Mouse (Mus musculus) MEL (cell line): Measurements from ENCODE around the gene Tfap4. TPM values are rescaled to one million over a fixed set of nuclear protein-coding genes. Genes with fewer than 3 reads are reported as not detected.

ENCODE experiments used
- DNase-seq: peaks from one replicate; pipeline ENCODE4 v3.0.0; 2011; ENCODE audit warnings: low read depth, low spot score
- H3K27ac ChIP-seq: 2 replicates; pipeline ENCODE4 v1.5.1; 2012; ENCODE audit warnings: low read depth, mild to moderate bottlenecking, control low read depth, low read length, moderate library complexity; ENCODE audit not compliant: control insufficient read depth
- H3K27me3 ChIP-seq, 2 experiments: fragments of 150-350 bp in 1 of 2; sonication (generic) in 1 of 2; 2 replicates each; pipeline ENCODE4 v1.6.1; 2012; ENCODE audit warnings: low read length in 2 of 2, mild to moderate bottlenecking in 2 of 2, improper control_type of control experiment in 1 of 2, moderate library complexity in 1 of 2; ENCODE audit not compliant: insufficient read depth in 2 of 2, control insufficient read depth in 1 of 2
- H3K36me3 ChIP-seq, 2 experiments: 2 replicates each; pipeline ENCODE4 v1.6.1; 2012 to 2014; ENCODE audit warnings: low read length in 2 of 2, improper control_type of control experiment in 1 of 2, inconsistent platforms in 1 of 2, mild to moderate bottlenecking in 1 of 2; ENCODE audit not compliant: insufficient read depth in 2 of 2, control insufficient read depth in 1 of 2
- H3K4me1 ChIP-seq, 2 experiments: fragments of 150-350 bp in 1 of 2; sonication (generic) in 1 of 2; 2 replicates each; pipeline ENCODE4 v1.6.1; 2012; ENCODE audit warnings: low read length in 2 of 2, improper control_type of control experiment in 1 of 2, mild to moderate bottlenecking in 1 of 2; ENCODE audit not compliant: insufficient read depth in 2 of 2, control insufficient read depth in 1 of 2
- H3K4me3 ChIP-seq, 2 experiments: fragments of 150-350 bp in 1 of 2; sonication (generic) in 1 of 2; 2 replicates each; pipeline ENCODE4 v1.5.1; 2012; ENCODE audit warnings: low read depth in 2 of 2, low read length in 2 of 2, mild to moderate bottlenecking in 2 of 2, moderate library complexity in 2 of 2, control low read depth in 1 of 2, improper control_type of control experiment in 1 of 2; ENCODE audit not compliant: control insufficient read depth in 1 of 2, insufficient read depth in 1 of 2
- H3K79me2 ChIP-seq: 2 replicates; pipeline ENCODE4 v1.6.1; 2012; ENCODE audit warnings: mild to moderate bottlenecking, low read length, moderate library complexity; ENCODE audit not compliant: control insufficient read depth, poor library complexity, insufficient read depth
- H3K9ac ChIP-seq: 2 replicates; pipeline ENCODE4 v1.6.1; 2012; ENCODE audit warnings: low read depth, mild to moderate bottlenecking, control low read depth, low read length, moderate library complexity; ENCODE audit not compliant: control insufficient read depth, poor library complexity, severe bottlenecking
- H3K9me3 ChIP-seq: fragments of 150-350 bp; sonication (generic); replicated peaks from 2 replicates; pipeline ENCODE4 v1.6.1; 2012; ENCODE audit warnings: mild to moderate bottlenecking, low read length, improper control_type of control experiment, moderate library complexity; ENCODE audit not compliant: insufficient read depth
- BHLHE40 ChIP-seq: IDR thresholded peaks from 2 replicates; pipeline ENCODE4 v1.6.1; 2012; ENCODE audit warnings: low read depth, mild to moderate bottlenecking, inconsistent platforms, low read length, improper control_type of control experiment, borderline replicate concordance
- CHD1 ChIP-seq: IDR thresholded peaks from 2 replicates; pipeline ENCODE4 v1.6.1; 2012; ENCODE audit warnings: low read depth, mild to moderate bottlenecking, inconsistent platforms, low read length, improper control_type of control experiment
- CHD2 ChIP-seq: IDR thresholded peaks from 2 replicates; pipeline ENCODE4 v1.6.1; 2011; ENCODE audit warnings: low read length, improper control_type of control experiment
- CTCF ChIP-seq, 3 experiments: IDR thresholded peaks in 2 of 3; conservative IDR thresholded peaks in 1 of 3; 2 replicates each; pipeline ENCODE4 v1.5.1; 2011 to 2012; ENCODE audit warnings: low read length in 3 of 3, low read depth in 2 of 3, mild to moderate bottlenecking in 2 of 3, improper control_type of control experiment in 1 of 3, inconsistent platforms in 1 of 3, mixed read lengths in 1 of 3, moderate library complexity in 1 of 3; ENCODE audit not compliant: control insufficient read depth in 1 of 3, insufficient read depth in 1 of 3, poor library complexity in 1 of 3, severe bottlenecking in 1 of 3
- E2F4 ChIP-seq: IDR thresholded peaks from 2 replicates; pipeline ENCODE4 v1.6.1; 2011; ENCODE audit warnings: low read depth, low read length, improper control_type of control experiment, borderline replicate concordance
- ELF1 ChIP-seq: IDR thresholded peaks from 2 replicates; pipeline ENCODE4 v1.6.1; 2014; ENCODE audit warnings: low read depth, mild to moderate bottlenecking, inconsistent platforms, low read length, improper control_type of control experiment, moderate library complexity
- EP300 ChIP-seq, 2 experiments: IDR thresholded peaks; 2 replicates each; pipeline ENCODE4 v1.6.1; 2011; ENCODE audit warnings: improper control_type of control experiment in 2 of 2, low read length in 2 of 2, low read depth in 1 of 2, mild to moderate bottlenecking in 1 of 2
- ETS1 ChIP-seq: IDR thresholded peaks from 2 replicates; pipeline ENCODE4 v1.6.1; 2012; ENCODE audit warnings: low read depth, mild to moderate bottlenecking, inconsistent platforms, low read length, improper control_type of control experiment, moderate library complexity
- GABPA ChIP-seq: IDR thresholded peaks from 2 replicates; pipeline ENCODE4 v1.6.1; 2012; ENCODE audit warnings: low read depth, mild to moderate bottlenecking, inconsistent platforms, low read length, improper control_type of control experiment, moderate library complexity
- GATA1 ChIP-seq: IDR thresholded peaks from 2 replicates; pipeline ENCODE4 v1.6.1; 2011; ENCODE audit warnings: low read depth, low read length, improper control_type of control experiment
- HCFC1 ChIP-seq: IDR thresholded peaks from 2 replicates; pipeline ENCODE4 v1.6.1; 2012; ENCODE audit warnings: low read depth, mild to moderate bottlenecking, inconsistent platforms, low read length, improper control_type of control experiment, moderate library complexity
- JUND ChIP-seq: IDR thresholded peaks from 2 replicates; pipeline ENCODE4 v1.6.1; 2011; ENCODE audit warnings: low read depth, mild to moderate bottlenecking, improper control_type of control experiment, low read length
- KAT2A ChIP-seq: conservative IDR thresholded peaks from 2 replicates; pipeline ENCODE4 v1.6.1; 2012; ENCODE audit warnings: low read depth, low read length, improper control_type of control experiment, inconsistent platforms
- MAFK ChIP-seq: IDR thresholded peaks from 2 replicates; pipeline ENCODE4 v1.6.1; 2011; ENCODE audit warnings: low read depth, mild to moderate bottlenecking, low read length, improper control_type of control experiment, borderline replicate concordance
- MAX ChIP-seq: IDR thresholded peaks from 2 replicates; pipeline ENCODE4 v1.6.1; 2011; ENCODE audit warnings: low read length, improper control_type of control experiment
- MAZ ChIP-seq: IDR thresholded peaks from 2 replicates; pipeline ENCODE4 v1.6.1; 2012; ENCODE audit warnings: low read depth, mild to moderate bottlenecking, inconsistent platforms, low read length, improper control_type of control experiment
- MEF2A ChIP-seq: IDR thresholded peaks from 2 replicates; pipeline ENCODE4 v1.6.1; 2014; ENCODE audit warnings: low read depth, mild to moderate bottlenecking, inconsistent platforms, low read length, improper control_type of control experiment; ENCODE audit not compliant: poor library complexity, insufficient replicate concordance, severe bottlenecking; ENCODE audit errors: extremely low read depth
- MXI1 ChIP-seq: IDR thresholded peaks from 2 replicates; pipeline ENCODE4 v1.6.1; 2011; ENCODE audit warnings: mild to moderate bottlenecking, low read depth, low read length, improper control_type of control experiment
- MYB ChIP-seq: IDR thresholded peaks from 2 replicates; pipeline ENCODE4 v1.6.1; 2011; ENCODE audit warnings: mild to moderate bottlenecking, low read depth, low read length, improper control_type of control experiment
- MYC ChIP-seq: IDR thresholded peaks from 2 replicates; pipeline ENCODE4 v1.6.1; 2011; ENCODE audit warnings: low read depth, mild to moderate bottlenecking, low read length, improper control_type of control experiment, moderate library complexity
- NELFE ChIP-seq: IDR thresholded peaks from 2 replicates; pipeline ENCODE4 v1.6.1; 2011; ENCODE audit warnings: low read depth, low read length, improper control_type of control experiment
- NRF1 ChIP-seq: IDR thresholded peaks from 2 replicates; pipeline ENCODE4 v1.6.1; 2014; ENCODE audit warnings: low read depth, mild to moderate bottlenecking, inconsistent platforms, low read length, improper control_type of control experiment, moderate library complexity; ENCODE audit not compliant: poor library complexity, insufficient read depth, severe bottlenecking
- POLR2A ChIP-seq, 2 experiments: IDR thresholded peaks; 2 replicates each; pipeline ENCODE4 v1.6.1; 2011 to 2012; ENCODE audit warnings: low read length in 2 of 2, mild to moderate bottlenecking in 2 of 2, control low read depth in 1 of 2, improper control_type of control experiment in 1 of 2, low read depth in 1 of 2, moderate library complexity in 1 of 2; ENCODE audit not compliant: control insufficient read depth in 1 of 2, insufficient read depth in 1 of 2, poor library complexity in 1 of 2
- POLR2AphosphoS2 ChIP-seq: IDR thresholded peaks from 2 replicates; pipeline ENCODE4 v1.6.1; 2011; ENCODE audit warnings: low read length, improper control_type of control experiment
- RCOR1 ChIP-seq: IDR thresholded peaks from 2 replicates; pipeline ENCODE4 v1.6.1; 2012; ENCODE audit warnings: low read depth, mild to moderate bottlenecking, inconsistent platforms, low read length, improper control_type of control experiment
- SIN3A ChIP-seq: IDR thresholded peaks from 2 replicates; pipeline ENCODE4 v1.6.1; 2012; ENCODE audit warnings: low read length, improper control_type of control experiment, inconsistent platforms
- SMC3 ChIP-seq: IDR thresholded peaks from 2 replicates; pipeline ENCODE4 v1.6.1; 2011; ENCODE audit warnings: low read depth, low read length, improper control_type of control experiment
- TAL1 ChIP-seq: IDR thresholded peaks from 2 replicates; pipeline ENCODE4 v1.6.1; 2012; ENCODE audit warnings: mild to moderate bottlenecking, inconsistent platforms, low read length, moderate library complexity, mixed read lengths
- TBP ChIP-seq: IDR thresholded peaks from 2 replicates; pipeline ENCODE4 v1.8.0; 2011; ENCODE audit warnings: low read depth, low read length, improper control_type of control experiment
- TCF12 ChIP-seq: IDR thresholded peaks from 2 replicates; pipeline ENCODE4 v1.6.1; 2014; ENCODE audit warnings: low read depth, mild to moderate bottlenecking, inconsistent platforms, low read length, improper control_type of control experiment, moderate library complexity
- UBTF ChIP-seq: IDR thresholded peaks from 2 replicates; pipeline ENCODE4 v1.6.1; 2012; ENCODE audit warnings: low read depth, mild to moderate bottlenecking, inconsistent platforms, low read length, improper control_type of control experiment, moderate library complexity, borderline replicate concordance; ENCODE audit not compliant: insufficient read depth
- USF2 ChIP-seq, 2 experiments: IDR thresholded peaks; 2 replicates each; pipeline ENCODE4 v1.6.1; 2011 to 2012; ENCODE audit warnings: improper control_type of control experiment in 2 of 2, low read length in 2 of 2, borderline replicate concordance in 1 of 2, inconsistent platforms in 1 of 2, low read depth in 1 of 2, mild to moderate bottlenecking in 1 of 2; ENCODE audit not compliant: insufficient read depth in 1 of 2
- ZC3H11A ChIP-seq: IDR thresholded peaks from 2 replicates; pipeline ENCODE4 v1.6.1; 2012; ENCODE audit warnings: low read depth, mild to moderate bottlenecking, inconsistent platforms, low read length, improper control_type of control experiment
- ZKSCAN1 ChIP-seq: IDR thresholded peaks from 2 replicates; pipeline ENCODE4 v1.6.1; 2012; ENCODE audit warnings: low read depth, mild to moderate bottlenecking, inconsistent platforms, low read length, improper control_type of control experiment, moderate library complexity
- ZMIZ1 ChIP-seq: IDR thresholded peaks from 2 replicates; pipeline ENCODE4 v1.6.1; 2012; ENCODE audit warnings: low read depth, mild to moderate bottlenecking, inconsistent platforms, low read length, improper control_type of control experiment, moderate library complexity
- ZNF384 ChIP-seq: IDR thresholded peaks from 2 replicates; pipeline ENCODE4 v1.6.1; 2012; ENCODE audit warnings: low read depth, mild to moderate bottlenecking, inconsistent platforms, low read length, improper control_type of control experiment
- polyA plus RNA-seq, 2 experiments: library from polyadenylated mRNA; stranded (reverse) in 1 of 2; unstranded in 1 of 2; fragments of >175 nt in 1 of 2; fragments of >200 nt in 1 of 2; gene quantifications; 2 replicates each; pipeline versions ENCODE4 v1.2.1 to v1.2.4; 2012; ENCODE audit warnings: low replicate concordance in 2 of 2, low read depth in 1 of 2; ENCODE audit not compliant: insufficient read length in 2 of 2, insufficient read depth in 1 of 2, missing spikeins in 1 of 2
- total RNA-seq: library from RNA; depleted of rRNA; stranded (reverse); fragments of 300-350 nt; gene quantifications from 2 replicates; pipeline ENCODE4 v1.2.3, GENCODE M21; 2012; rRNA removed

The Tfap4 gene
- total RNA-seq (26.2 and 26.3 TPM in 2 replicates), polyA plus RNA-seq (100 to 1,000 TPM in 1 of 2 experiments, 10 to 100 TPM in 1; 40.3 to 217 TPM)

- DNase-seq, result peak; percentile 96
- peaks cover 40% of the 10 kb centered on the region for H3K79me2 ChIP-seq
- H3K27ac ChIP-seq, result peak within 1 kb of the TSS; percentile 67
- no peaks in the 10 kb centered on the region for H3K27me3 ChIP-seq
- peaks cover 0 to 18% of the 10 kb centered on the region in 2 experiments; a peak in 2 of 4 replicates for H3K36me3 ChIP-seq
- H3K4me3 ChIP-seq, result peak within 1 kb of the TSS; percentile 65 to 77
- no peaks in the 10 kb centered on the region for H3K9me3 ChIP-seq
- H3K4me1 ChIP-seq, result peaks cover 2 to 25% of the 10 kb centered on the region in 2 experiments; a peak in 3 of 4 replicates
- H3K9ac ChIP-seq, result peak within 1 kb of the TSS; percentile 95
- no peak for TF ChIP-seq MAX
- TF ChIP-seq NELFE, result no peak
- no peak; the same call in 1 of the 2 replicates for TF ChIP-seq MAZ
- no peak for TF ChIP-seq MEF2A
- no peak for TF ChIP-seq GABPA
- TF ChIP-seq ETS1, result peak; percentile 98
- no peak for TF ChIP-seq JUND
- TF ChIP-seq NRF1, result no peak
- TF ChIP-seq CTCF (IDR thresholded peaks at IDR 0.05 in 2 of 3, conservative IDR thresholded peaks at IDR 0.05 in 1 of 3; ENCODE audit: control insufficient read depth in 1 of 3, insufficient read depth in 1 of 3, low read depth in 2 of 3, low read length in 3 of 3, poor library complexity in 1 of 3, severe bottlenecking in 1 of 3), result peak in 2 of 3 experiments; percentile 47; a peak in 4 of 6 replicates
- peak; percentile 93 for TF ChIP-seq ZNF384
- no peak for TF ChIP-seq TAL1
- 0 out of 2 replicates have a peak, but pooled peaks have one; percentile 61 for TF ChIP-seq CHD1
- no peak for TF ChIP-seq CHD2
- 0 out of 2 replicates have a peak, but pooled peaks have one; percentile 27 for TF ChIP-seq MYC
- no peak for TF ChIP-seq ELF1
- TF ChIP-seq POLR2A (IDR thresholded peaks at IDR 0.05; ENCODE audit: control insufficient read depth in 1 of 2, insufficient read depth in 1 of 2, low read depth in 1 of 2, low read length in 2 of 2, poor library complexity in 1 of 2), result no peak
- TF ChIP-seq BHLHE40, result no peak; the same call in none of the 2 replicates
- no peak for TF ChIP-seq POLR2AphosphoS2
- 0 out of 2 replicates have a peak, but pooled peaks have one; percentile 52 for TF ChIP-seq HCFC1
- peak; percentile 96 for TF ChIP-seq SIN3A
- no peak for TF ChIP-seq RCOR1
- no peak; the same call in 1 of the 2 replicates for TF ChIP-seq MAFK
- TF ChIP-seq UBTF, result no peak
- no peak for TF ChIP-seq ZMIZ1
- TF ChIP-seq EP300 (IDR thresholded peaks at IDR 0.05; ENCODE audit: low read depth in 1 of 2, low read length in 2 of 2), result peak in 1 of 2 experiments; percentile 36; a peak in 1 of 4 replicates
- TF ChIP-seq MXI1, result no peak
- TF ChIP-seq KAT2A, result no peak; the same call in none of the 2 replicates
- TF ChIP-seq USF2 (IDR thresholded peaks at IDR 0.05; ENCODE audit: borderline replicate concordance in 1 of 2, insufficient read depth in 1 of 2, low read depth in 1 of 2, low read length in 2 of 2), result no peak
- no peak for TF ChIP-seq ZKSCAN1
- no peak for TF ChIP-seq TBP
- 0 out of 2 replicates have a peak, but pooled peaks have one; percentile 45 for TF ChIP-seq TCF12
- no peak for TF ChIP-seq ZC3H11A
- no peak for TF ChIP-seq SMC3
- peak; percentile 75; the same call in 1 of the 2 replicates for TF ChIP-seq E2F4
- TF ChIP-seq MYB, result no peak
- no peak for TF ChIP-seq GATA1
These were observed at the start of gene Tfap4 for GRCm38 (mm10) chr16:4559715-4560144. Tfap4 (minus strand) TSS chr16:4559854.
